Mouse (Mus musculus) intestine, embryonic 16.5 days (tissue): ENCODE results near the gene Hgfac. TPM values are rescaled to one million over a fixed set of nuclear protein-coding genes. Genes with fewer than 3 reads are reported as not detected.

Experiments
- ATAC-seq: fragments of 200-750 bp; cut with Nextera tagmentation; 2 replicates; pipeline ENCODE4 v1.8.0; 2017; ENCODE audit warnings: moderate TSS enrichment, moderate library complexity
- H3K27ac ChIP-seq: fragments of 300-500 bp; sonication (generic); 2 replicates; pipeline ENCODE4 v1.5.1; 2014; ENCODE audit warnings: mild to moderate bottlenecking, low read length
- H3K27me3 ChIP-seq: fragments of 300-500 bp; sonication (generic); replicated peaks from 2 replicates; pipeline ENCODE4 v1.6.1; 2014; ENCODE audit warnings: low read length, control low read depth, mixed read lengths; ENCODE audit not compliant: control insufficient read depth, insufficient read depth
- H3K36me3 ChIP-seq: fragments of 300-500 bp; sonication (generic); 2 replicates; pipeline ENCODE4 v1.6.1; 2014; ENCODE audit warnings: low read length, control low read depth; ENCODE audit not compliant: control insufficient read depth, insufficient read depth
- H3K4me1 ChIP-seq: fragments of 300-500 bp; sonication (generic); 2 replicates; pipeline ENCODE4 v1.6.1; 2014; ENCODE audit warnings: low read length, control low read depth, mixed read lengths; ENCODE audit not compliant: control insufficient read depth, insufficient read depth
- H3K4me2 ChIP-seq: fragments of 300-500 bp; sonication (generic); 2 replicates; pipeline ENCODE4 v1.6.1; 2014; ENCODE audit warnings: low read depth, low read length, control low read depth
- H3K4me3 ChIP-seq: fragments of 300-500 bp; sonication (generic); 2 replicates; pipeline ENCODE4 v1.5.1; 2014; ENCODE audit warnings: mild to moderate bottlenecking, low read length
- H3K9ac ChIP-seq: fragments of 300-500 bp; sonication (generic); 2 replicates; pipeline ENCODE4 v1.6.1; 2014; ENCODE audit warnings: low read depth, low read length
- H3K9me3 ChIP-seq: fragments of 300-500 bp; sonication (generic); 2 replicates; pipeline ENCODE4 v1.6.1; 2016; ENCODE audit warnings: low read length, control low read depth; ENCODE audit not compliant: control insufficient read depth
- WGBS: fragments of 180-500 bp; shearing (Covaris S2); extraction: QIAGEN DNeasy Blood & Tissue Kit; methylation state at CpG from one replicate; pipeline ENCODE4 v1.1.7; 2014; 5-methylcytosine and 5-hydroxymethylcytosine counted together
- microRNA-seq: library from miRNA; unstranded; fragments of <30 nt; microRNA quantifications from one replicate; pipeline ENCODE4, GENCODE M21; 2016
- polyA plus RNA-seq: library from polyadenylated mRNA; unstranded; fragments of >200 nt; fragmentation: Nextera tagmentation; extraction: Ambion mirVana; gene quantifications from 2 replicates; pipeline ENCODE4 v1.2.1, GENCODE M21; 2015

The Hgfac gene
- polyA plus RNA-seq, 1 experiment from 2014 or later, result 14.9 TPM

GRCm38 (mm10) chr5:35073992-35074391 is 32.7 kb downstream of the Hgfac start:
- Histone ChIP-seq H3K4me2 (no peak overlapping the region), H3K9me3 (no peaks in the 10 kb centered on the region), H3K4me1 (no peaks in the 10 kb centered on the region), H3K9ac (no peak overlapping the region), H3K4me3 (no peak overlapping the region), H3K36me3 (no peaks in the 10 kb centered on the region), H3K27me3 (peaks cover under 1% of the 10 kb centered on the region; the same call in 1 of the 2 replicates), H3K27ac (no peak overlapping the region)
- 66% methylated on average over 9 of the region's 9 CpGs for WGBS
- ATAC-seq, result no peak

DNA sequence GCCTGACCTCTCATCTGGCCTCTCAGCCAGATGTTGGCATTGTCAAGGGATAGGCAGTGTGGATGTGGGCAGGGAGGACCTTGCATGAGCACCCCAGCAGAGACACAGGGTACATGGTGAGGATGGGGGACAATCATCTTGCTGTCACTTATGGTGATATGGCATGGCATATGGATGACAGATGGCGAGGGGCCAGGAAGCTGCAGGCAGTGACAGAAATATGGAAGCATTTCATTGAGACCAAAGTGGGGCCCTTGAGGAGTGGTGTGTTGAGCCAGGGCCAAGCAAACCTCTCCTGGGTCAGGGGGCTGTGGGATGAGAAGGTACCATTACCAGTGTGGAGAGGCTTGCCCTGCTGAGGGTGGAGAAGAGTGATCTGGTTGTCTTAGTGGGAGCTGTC is 35.1 kb downstream of the Hgfac start:
- no peaks in the 10 kb centered on the region for H3K4me1 ChIP-seq
- H3K9me3 ChIP-seq, result no peaks in the 10 kb centered on the region
- H3K36me3 ChIP-seq, result no peaks in the 10 kb centered on the region
- no peak overlapping the region for H3K9ac ChIP-seq
- no peak overlapping the region for H3K4me2 ChIP-seq
- no peak overlapping the region for H3K4me3 ChIP-seq
- peaks cover 6% of the 10 kb centered on the region for H3K27me3 ChIP-seq
- no peak overlapping the region for H3K27ac ChIP-seq
- WGBS, result 96% methylated on average over 1 of the region's 1 CpGs
- ATAC-seq, result no peak

- Histone ChIP-seq H3K4me3 (no peak overlapping the region), H3K4me1 (no peaks in the 10 kb centered on the region), H3K9ac (no peak overlapping the region), H3K4me2 (no peak overlapping the region), H3K27ac (no peak overlapping the region), H3K36me3 (no peaks in the 10 kb centered on the region), H3K27me3 (peaks cover 6% of the 10 kb centered on the region), H3K9me3 (no peaks in the 10 kb centered on the region)
- no peak for ATAC-seq
- 43% methylated on average over 18 of the region's 18 CpGs for WGBS
Measured at GRCm38 (mm10) chr5:35079101-35079500, 37.8 kb downstream of the Hgfac start.

- Histone ChIP-seq H3K4me2 (no peak overlapping the region), H3K4me1 (no peaks in the 10 kb centered on the region), H3K27me3 (no peaks in the 10 kb centered on the region), H3K9ac (no peak overlapping the region), H3K4me3 (no peak overlapping the region), H3K36me3 (no peaks in the 10 kb centered on the region), H3K27ac (no peak overlapping the region), H3K9me3 (no peaks in the 10 kb centered on the region)
- no peak for ATAC-seq
- 72% methylated on average over 3 of the region's 3 CpGs for WGBS
Measured at GRCm38 (mm10) chr5:35084913-35085312, 43.6 kb downstream of the Hgfac start.

GRCm38 (mm10) chr5:35088785-35089613 is 47.7 kb downstream of the Hgfac start:
- WGBS, result 65% methylated on average over 9 of the region's 9 CpGs
- ATAC-seq, result no peak
- no peaks in the 10 kb centered on the region for H3K9me3 ChIP-seq

GRCm38 (mm10) chr5:35089614-35089963 is 48.3 kb downstream of the Hgfac start:
- Histone ChIP-seq H3K27me3 (no peaks in the 10 kb centered on the region), H3K27ac (no peak overlapping the region), H3K4me2 (no peak overlapping the region), H3K36me3 (0 out of 2 replicates have a peak, but pooled peaks cover 5% of the 10 kb centered on the region), H3K9me3 (no peaks in the 10 kb centered on the region), H3K4me3 (no peak overlapping the region), H3K4me1 (no peaks in the 10 kb centered on the region), H3K9ac (no peak overlapping the region)
- WGBS, result 74% methylated on average over 5 of the region's 5 CpGs
- no peak for ATAC-seq

More at GRCm38 (mm10) chr5:35088785-35089613, 47.7 kb downstream of the Hgfac start:
- Histone ChIP-seq H3K4me2 (no peak overlapping the region), H3K4me3 (no peak overlapping the region), H3K36me3 (0 out of 2 replicates have a peak, but pooled peaks cover 5% of the 10 kb centered on the region), H3K27ac (no peak overlapping the region), H3K4me1 (no peaks in the 10 kb centered on the region), H3K27me3 (no peaks in the 10 kb centered on the region), H3K9ac (no peak overlapping the region)

DNA sequence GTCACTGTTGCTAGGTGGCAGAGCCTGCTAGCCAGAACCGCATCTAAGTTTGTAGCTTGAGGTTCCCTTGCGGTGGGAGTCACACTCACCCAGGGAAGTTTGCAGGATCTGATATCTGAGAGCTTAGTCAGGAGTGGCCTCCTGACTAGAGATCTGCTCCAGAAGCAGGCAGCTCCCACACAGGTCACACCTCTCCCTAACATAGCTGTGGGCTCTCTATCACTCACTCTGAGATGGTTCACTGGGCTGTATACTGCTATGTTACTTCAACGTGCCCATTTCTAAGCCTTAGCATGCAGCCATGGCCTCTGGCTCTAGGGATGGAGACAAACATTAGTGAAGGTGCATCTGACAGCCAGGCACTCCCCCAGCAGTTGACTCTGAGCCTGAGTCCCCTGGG is 50.3 kb downstream of the Hgfac start:
- H3K4me1 ChIP-seq, result no peaks in the 10 kb centered on the region
- H3K4me2 ChIP-seq, result no peak overlapping the region
- peaks cover 11% of the 10 kb centered on the region for H3K36me3 ChIP-seq
- no peak overlapping the region for H3K9ac ChIP-seq
- H3K27me3 ChIP-seq, result no peaks in the 10 kb centered on the region
- H3K9me3 ChIP-seq, result no peaks in the 10 kb centered on the region
- no peak overlapping the region for H3K4me3 ChIP-seq
- ATAC-seq, result no peak
- 80% methylated on average over 3 of the region's 3 CpGs for WGBS
- H3K27ac ChIP-seq, result no peak overlapping the region

Small RNAs within 50 kb of the gene (microRNA-seq; reads per million reads assigned to microRNA genes)
- 0.68 reads per million for gene Mir3097

Other genes starting within 250 kb of the Hgfac start
- gene Msantd1, start 133.5 kb upstream of the Hgfac start, polyA plus RNA-seq, result 0.35 and 0.56 TPM in 2 replicates
- gene Rgs12, start 92.1 kb upstream of the Hgfac start, polyA plus RNA-seq, result 12.9 and 13.9 TPM in 2 replicates
- 1.3 and 1.4 TPM in 2 replicates for gene Dok7, start 15.3 kb downstream of the Hgfac start, polyA plus RNA-seq
- 78.4 and 82.6 TPM in 2 replicates for gene Lrpap1, start 64.3 kb downstream of the Hgfac start, polyA plus RNA-seq
- not detected in 2 replicates for gene Adra2c, start 236.8 kb downstream of the Hgfac start, polyA plus RNA-seq